Mouse (Mus musculus): ENCODE results near the gene Micall2. TPM values are rescaled to one million over a fixed set of nuclear protein-coding genes. Genes with fewer than 3 reads are reported as not detected.
A peak's percentile ranks its signal among the peaks of the same experiment; 100 is the strongest.
"Not testable (repeated sequence)": the region's sequence is repeated elsewhere in the genome, so short reads cannot be mapped to it uniquely, and the experiment has no call there.

Micall2 gene
- polyA plus RNA-seq, 1 experiment, result 16.9 TPM

DNA sequence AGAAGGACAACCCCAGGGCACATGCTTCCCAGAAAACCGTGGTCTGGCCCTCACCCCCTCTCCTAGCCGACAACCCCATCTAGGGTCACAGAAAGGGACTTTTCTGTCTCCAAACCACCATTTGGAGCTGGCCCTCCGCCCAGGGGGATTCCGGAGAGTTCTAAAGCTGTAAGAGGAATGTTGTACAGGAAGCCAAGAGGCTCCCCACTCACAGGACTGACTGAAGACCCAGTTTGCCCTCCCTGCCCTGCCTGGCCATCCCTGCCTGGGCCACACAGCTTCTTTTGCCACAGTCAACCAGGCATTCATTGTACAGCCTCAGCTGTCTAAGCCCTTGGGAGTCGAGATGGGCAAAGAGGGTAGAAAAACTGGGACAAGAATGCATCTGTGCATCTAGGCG lies 17.6 kb downstream of the Micall2 start:
- 0 out of 2 replicates have a peak overlapping the region, but pooled peaks have one; percentile 7 for H3K27ac ChIP-seq (ENCODE audit: insufficient read depth, low read depth, low read length)
- WGBS, result 67% methylated on average over 6 of the region's 6 CpGs
- H3K4me1 ChIP-seq (ENCODE audit: control insufficient read depth, insufficient read depth, insufficient read length, low read length), result peaks cover 12% of the 10 kb centered on the region
- no peak overlapping the region for H3K4me3 ChIP-seq (ENCODE audit: low read depth, low read length)
- TF ChIP-seq POLR2A (IDR thresholded peaks at IDR 0.05; ENCODE audit: low read depth, low read length), result no peak
- TF ChIP-seq CTCF (IDR thresholded peaks at IDR 0.05; ENCODE audit: extremely low read depth, insufficient read length, insufficient replicate concordance, low read depth, low read length), result no peak
- H3K27me3 ChIP-seq (ENCODE audit: control insufficient read depth, insufficient read depth, low read length), result no peaks in the 10 kb centered on the region
- H3K36me3 ChIP-seq (ENCODE audit: control insufficient read depth, insufficient read depth, low read length), result peaks cover 23% of the 10 kb centered on the region; the same call in 1 of the 2 replicates

DNA sequence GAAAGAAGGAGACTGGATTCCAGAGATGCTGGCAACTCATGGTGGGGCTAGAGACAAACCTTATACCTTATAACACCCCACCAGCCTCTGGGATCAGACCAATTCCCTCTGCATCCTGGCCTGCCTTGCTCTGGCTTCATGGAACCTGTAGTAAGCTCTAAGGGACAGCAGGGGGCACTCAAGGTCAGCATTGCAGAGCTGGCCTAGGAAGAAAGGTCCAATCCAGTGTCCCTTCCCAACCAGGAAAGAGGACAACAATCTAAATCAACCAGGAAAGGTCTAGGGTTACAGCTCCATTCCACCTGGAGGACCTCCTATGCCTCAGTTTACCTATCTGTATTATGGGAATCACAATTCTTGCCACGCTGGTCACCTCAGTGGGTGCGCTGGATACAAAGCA lies 18.4 kb downstream of the Micall2 start:
- TF ChIP-seq POLR2A (IDR thresholded peaks at IDR 0.05; ENCODE audit: low read depth, low read length) (no peak), CTCF (IDR thresholded peaks at IDR 0.05; ENCODE audit: extremely low read depth, insufficient read length, insufficient replicate concordance, low read depth, low read length) (peak; percentile 91; the same call in 1 of the 2 replicates)
- Histone ChIP-seq H3K4me1 (ENCODE audit: control insufficient read depth, insufficient read depth, insufficient read length, low read length) (peaks cover 12% of the 10 kb centered on the region), H3K36me3 (ENCODE audit: control insufficient read depth, insufficient read depth, low read length) (peaks cover 24% of the 10 kb centered on the region), H3K27me3 (ENCODE audit: control insufficient read depth, insufficient read depth, low read length) (no peaks in the 10 kb centered on the region), H3K27ac (ENCODE audit: insufficient read depth, low read depth, low read length) (no peak overlapping the region), H3K4me3 (ENCODE audit: low read depth, low read length) (no peak overlapping the region)
- WGBS, result 99% methylated on average over 2 of the region's 2 CpGs

DNA sequence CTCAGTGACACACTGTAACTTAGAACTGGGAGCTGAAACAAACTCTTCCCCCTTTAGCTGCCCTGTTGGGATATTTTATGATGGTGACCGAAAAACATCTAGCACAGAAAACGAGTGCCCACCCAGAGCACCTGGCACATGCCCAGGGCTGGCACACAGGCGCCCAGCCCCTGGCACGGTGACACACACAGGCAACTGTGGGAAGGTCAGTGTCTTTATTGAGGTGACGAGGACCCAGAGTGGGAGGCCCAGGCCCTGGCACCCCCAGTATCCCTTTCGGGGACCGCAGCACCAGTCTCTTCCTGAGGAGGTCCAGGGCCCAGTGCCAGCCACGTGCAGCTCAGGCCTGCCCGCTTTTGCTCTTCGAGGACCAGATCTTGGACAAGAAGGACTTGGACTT lies 29.6 kb downstream of the Micall2 start:
- 94% methylated on average over 10 of the region's 10 CpGs for WGBS

DNA sequence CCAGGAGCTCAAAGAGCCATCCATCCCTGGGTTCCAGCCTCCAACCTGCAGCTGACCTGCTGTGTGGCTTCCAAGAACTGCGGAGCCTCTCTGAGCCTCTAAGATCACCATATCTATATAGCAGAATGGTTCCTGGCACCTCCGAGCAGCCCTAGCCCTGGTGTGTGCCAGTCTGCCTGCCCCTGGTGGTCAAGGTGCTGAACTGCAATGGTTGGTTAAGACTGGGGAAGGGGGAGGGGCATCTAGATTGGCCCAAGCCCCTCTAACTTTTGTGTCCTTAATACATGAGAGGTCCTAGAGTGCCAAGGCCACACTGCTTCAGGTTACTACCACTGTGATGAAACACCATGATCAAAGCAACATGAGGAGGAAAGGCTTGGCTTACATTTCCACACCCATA lies 33.2 kb downstream of the Micall2 start:
- 56% methylated on average over 2 of the region's 2 CpGs for WGBS

More for the DNA sequence above, 29.6 kb downstream of the Micall2 start:
- no peak overlapping the region for H3K27ac ChIP-seq (ENCODE audit: insufficient read depth, low read depth, low read length)
- peaks cover 43% of the 10 kb centered on the region for H3K36me3 ChIP-seq (ENCODE audit: control insufficient read depth, insufficient read depth, low read length)
- H3K4me3 ChIP-seq (ENCODE audit: low read depth, low read length), result no peak overlapping the region
- H3K27me3 ChIP-seq (ENCODE audit: control insufficient read depth, insufficient read depth, low read length), result no peaks in the 10 kb centered on the region
- TF ChIP-seq CTCF (IDR thresholded peaks at IDR 0.05; ENCODE audit: extremely low read depth, insufficient read length, insufficient replicate concordance, low read depth, low read length) (no peak), POLR2A (IDR thresholded peaks at IDR 0.05; ENCODE audit: low read depth, low read length) (no peak)
- H3K4me1 ChIP-seq (ENCODE audit: control insufficient read depth, insufficient read depth, insufficient read length, low read length), result no peaks in the 10 kb centered on the region

DNA sequence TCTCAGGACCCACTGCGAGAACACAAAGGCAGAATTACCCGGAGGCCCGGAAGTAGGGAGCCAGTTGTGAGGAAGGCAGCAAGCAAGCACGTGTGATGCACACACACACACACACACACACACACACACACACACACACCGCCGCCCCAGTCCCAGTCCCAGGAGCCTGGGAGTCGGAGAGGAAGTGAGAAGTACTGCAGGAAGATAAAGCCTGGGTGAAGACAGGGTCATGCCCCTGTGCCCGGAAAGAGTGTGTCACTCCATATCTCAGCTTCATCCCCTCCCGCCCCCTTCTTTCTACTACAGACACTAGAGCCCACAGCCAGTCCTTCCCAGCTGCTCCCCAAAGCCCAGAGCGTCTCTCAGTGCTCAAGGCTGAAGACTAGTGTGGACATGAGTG lies 33.9 kb downstream of the Micall2 start:
- Histone ChIP-seq H3K36me3 (ENCODE audit: control insufficient read depth, insufficient read depth, low read length) (peaks cover 13% of the 10 kb centered on the region), H3K27me3 (ENCODE audit: control insufficient read depth, insufficient read depth, low read length) (no peaks in the 10 kb centered on the region), H3K27ac (ENCODE audit: insufficient read depth, low read depth, low read length) (no peak overlapping the region), H3K4me3 (ENCODE audit: low read depth, low read length) (no peak overlapping the region), H3K4me1 (ENCODE audit: control insufficient read depth, insufficient read depth, insufficient read length, low read length) (no peaks in the 10 kb centered on the region)
- TF ChIP-seq CTCF (IDR thresholded peaks at IDR 0.05; ENCODE audit: extremely low read depth, insufficient read length, insufficient replicate concordance, low read depth, low read length), result no peak
- TF ChIP-seq POLR2A (IDR thresholded peaks at IDR 0.05; ENCODE audit: low read depth, low read length), result no peak
- 29% methylated on average over 10 of the region's 10 CpGs for WGBS

More for the DNA sequence above, 33.2 kb downstream of the Micall2 start:
- Histone ChIP-seq H3K36me3 (ENCODE audit: control insufficient read depth, insufficient read depth, low read length) (peaks cover 14% of the 10 kb centered on the region), H3K27me3 (ENCODE audit: control insufficient read depth, insufficient read depth, low read length) (no peaks in the 10 kb centered on the region), H3K4me1 (ENCODE audit: control insufficient read depth, insufficient read depth, insufficient read length, low read length) (no peaks in the 10 kb centered on the region), H3K4me3 (ENCODE audit: low read depth, low read length) (no peak overlapping the region), H3K27ac (ENCODE audit: insufficient read depth, low read depth, low read length) (no peak overlapping the region)
- peak; percentile 63; the same call in 1 of the 2 replicates for TF ChIP-seq CTCF (IDR thresholded peaks at IDR 0.05; ENCODE audit: extremely low read depth, insufficient read length, insufficient replicate concordance, low read depth, low read length)
- TF ChIP-seq POLR2A (IDR thresholded peaks at IDR 0.05; ENCODE audit: low read depth, low read length), result no peak

DNA sequence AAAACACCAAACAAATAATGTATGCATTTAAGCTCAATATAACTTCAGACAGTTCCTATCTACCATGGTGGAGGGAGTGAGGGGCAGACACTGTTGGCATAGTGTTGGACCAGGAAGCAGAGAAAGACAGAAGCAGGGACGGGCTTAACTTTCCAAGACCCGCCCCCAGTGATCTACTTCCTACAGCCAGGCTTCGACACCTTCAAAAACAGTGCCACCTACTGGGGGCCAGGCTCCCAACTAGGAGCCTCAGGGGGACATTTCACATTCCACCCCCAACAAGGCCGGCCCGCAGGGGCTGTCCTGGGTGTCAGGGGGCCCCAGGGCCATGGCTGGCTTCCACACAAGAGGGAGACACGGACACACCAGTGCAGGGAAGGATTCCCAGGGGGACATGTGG lies 39.2 kb downstream of the Micall2 start:
- 88% methylated on average over 6 of the region's 6 CpGs for WGBS
- Histone ChIP-seq H3K27me3 (ENCODE audit: control insufficient read depth, insufficient read depth, low read length) (no peaks in the 10 kb centered on the region), H3K36me3 (ENCODE audit: control insufficient read depth, insufficient read depth, low read length) (no peaks in the 10 kb centered on the region), H3K27ac (ENCODE audit: insufficient read depth, low read depth, low read length) (no peak overlapping the region), H3K4me1 (ENCODE audit: control insufficient read depth, insufficient read depth, insufficient read length, low read length) (peaks cover 6% of the 10 kb centered on the region), H3K4me3 (ENCODE audit: low read depth, low read length) (no peak overlapping the region)
- no peak for TF ChIP-seq POLR2A (IDR thresholded peaks at IDR 0.05; ENCODE audit: low read depth, low read length)
- no peak for TF ChIP-seq CTCF (IDR thresholded peaks at IDR 0.05; ENCODE audit: extremely low read depth, insufficient read length, insufficient replicate concordance, low read depth, low read length)

DNA sequence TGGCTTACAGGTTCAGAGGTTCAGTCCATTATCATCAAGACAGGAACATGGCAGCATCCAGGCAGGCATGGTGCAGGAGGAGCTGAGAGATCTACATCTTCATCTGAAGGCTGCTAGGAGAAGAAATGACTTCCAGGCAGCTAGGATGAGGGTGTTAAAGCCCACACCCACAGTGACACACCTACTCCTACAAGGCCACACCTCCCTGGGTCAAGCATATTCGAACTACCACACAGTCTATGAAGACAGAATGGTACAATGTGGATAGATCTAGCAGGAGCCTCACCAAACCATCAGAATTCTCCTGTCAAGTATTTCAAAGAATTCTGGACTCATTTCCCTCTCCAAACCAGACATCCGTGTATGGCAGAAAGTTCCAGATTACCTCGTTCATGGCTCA lies 40.3 kb downstream of the Micall2 start:
- not testable (repeated sequence) for H3K27ac ChIP-seq (ENCODE audit: insufficient read depth, low read depth, low read length); H3K27me3 ChIP-seq (ENCODE audit: control insufficient read depth, insufficient read depth, low read length); H3K4me3 ChIP-seq (ENCODE audit: low read depth, low read length); H3K36me3 ChIP-seq (ENCODE audit: control insufficient read depth, insufficient read depth, low read length); H3K4me1 ChIP-seq (ENCODE audit: control insufficient read depth, insufficient read depth, insufficient read length, low read length)
- 41% methylated on average over 3 of the region's 3 CpGs for WGBS
